Mouse (Mus musculus): ENCODE measurements around the gene Pik3r2.

GRCm38 (mm10) chr8:70766571-70767440 lies 9.7 kb downstream of the Pik3r2 start:
- TF ChIP-seq GATA1 (IDR thresholded peaks at IDR 0.05; ENCODE audit: borderline replicate concordance, low read length) (no peak), FLI1 (IDR thresholded peaks at IDR 0.05; ENCODE audit: low read length) (no peak)
